Mouse (Mus musculus) cerebellum, adult 2 months (tissue): ENCODE data around the gene Frmd5. TPM values are rescaled to one million over a fixed set of nuclear protein-coding genes. Genes with fewer than 3 reads are reported as not detected.

Experiments used
- DNase-seq, 2 experiments: peaks; one replicate each; pipeline ENCODE4 v3.0.0; 2021
- H3K27ac ChIP-seq: fragments of 200-500 bp; 2 replicates; pipeline ENCODE4 v1.5.1; 2012; ENCODE audit warnings: low read length, control low read depth, inconsistent platforms; ENCODE audit not compliant: insufficient read depth
- H3K27me3 ChIP-seq: fragments of 200-500 bp; 2 replicates; pipeline ENCODE4 v1.6.1; 2012; ENCODE audit warnings: inconsistent platforms, mild to moderate bottlenecking, low read length, moderate library complexity; ENCODE audit not compliant: control insufficient read depth, insufficient read depth
- H3K4me1 ChIP-seq: fragments of 200-500 bp; 2 replicates; pipeline ENCODE4 v1.6.1; 2011; ENCODE audit warnings: low read length; ENCODE audit not compliant: control insufficient read depth, insufficient read depth
- H3K4me3 ChIP-seq: fragments of 200-500 bp; replicated peaks from 2 replicates; pipeline ENCODE3; 2011; ENCODE audit warnings: mild to moderate bottlenecking, low read depth, low read length, control low read depth; ENCODE audit not compliant: insufficient read depth
- CTCF ChIP-seq: fragments of 200-500 bp; IDR thresholded peaks from 2 replicates; pipeline ENCODE4 v1.5.1; 2011; ENCODE audit warnings: low read depth, mild to moderate bottlenecking, control low read depth, low read length, moderate library complexity, borderline replicate concordance; ENCODE audit not compliant: insufficient read depth
- POLR2A ChIP-seq: fragments of 200-500 bp; IDR thresholded peaks from 2 replicates; pipeline ENCODE4 v1.6.1; 2011; ENCODE audit warnings: low read length, control low read depth, borderline replicate concordance; ENCODE audit not compliant: insufficient read depth
- whole genome bisulfite sequencing: fragments of 180-500 bp; shearing (Covaris S2); methylation state at CpG from one replicate; pipeline ENCODE4 v1.1.7; 2018; 5-methylcytosine and 5-hydroxymethylcytosine counted together
- polyA plus RNA-seq: library from polyadenylated mRNA; depleted of rRNA; stranded (reverse); fragments of >200 nt; gene quantifications from 2 replicates; pipeline ENCODE4 v1.2.3, GENCODE M21; 2012

Gene Frmd5
- polyA plus RNA-seq, 1 experiment: 55.8 TPM

DNA sequence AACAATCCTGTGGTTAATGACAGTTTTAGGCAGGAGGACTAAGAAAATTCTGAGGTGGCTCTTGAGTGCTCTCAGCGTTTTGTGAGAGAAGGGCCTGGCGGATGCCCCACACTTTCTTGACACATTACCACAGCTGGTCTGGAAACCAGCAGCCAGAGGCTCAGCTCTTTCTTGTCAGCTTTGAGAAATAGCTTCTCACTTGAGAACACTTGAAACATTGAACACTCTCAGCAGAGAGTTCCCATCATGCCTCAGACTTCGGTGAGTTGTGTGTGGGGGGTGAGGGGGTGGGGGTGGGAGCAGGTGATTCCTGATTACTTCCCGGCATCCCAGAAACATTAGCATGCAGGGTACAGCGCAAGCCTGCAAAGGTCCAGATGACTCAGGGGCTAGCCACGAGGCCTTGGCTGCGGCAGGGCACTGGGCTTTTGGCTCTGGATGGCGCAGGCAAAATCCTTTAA, 231.1 kb downstream of the Frmd5 start:
- DNase-seq: no peak
- 70% methylated on average over 8 of the region's 8 CpGs for WGBS

DNA sequence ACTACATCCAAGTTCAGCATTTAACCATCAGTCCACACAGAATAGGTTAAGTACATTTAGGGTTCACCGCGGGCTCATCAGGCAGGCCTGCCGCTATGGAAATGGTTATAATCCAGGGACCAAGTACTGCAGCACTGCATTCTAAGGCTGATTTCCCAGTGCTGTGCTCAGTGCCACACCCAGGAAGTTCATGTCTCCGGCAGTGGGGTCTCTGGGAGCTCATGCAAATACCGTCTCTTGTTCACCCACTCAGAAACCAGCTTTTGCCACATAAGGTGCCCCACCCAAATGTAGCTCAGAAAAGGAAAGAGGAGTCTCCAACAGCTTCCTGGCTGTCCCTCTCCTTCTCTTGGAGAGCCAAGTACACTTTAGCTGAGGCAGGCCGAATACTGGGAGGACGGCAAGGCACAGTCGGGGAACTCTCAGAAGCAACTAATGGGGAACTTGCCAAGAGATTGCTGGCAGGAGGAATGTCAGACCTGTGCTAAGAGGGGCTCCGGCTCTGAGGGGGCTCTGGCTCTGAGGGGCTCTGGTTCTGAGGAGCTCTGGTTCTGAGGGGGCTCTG, 232.7 kb downstream of the Frmd5 start:
- Histone ChIP-seq H3K27ac (no peak overlapping the region), H3K4me1 (no peaks in the 10 kb centered on the region)
- no peak for TF ChIP-seq CTCF
- no peak for TF ChIP-seq POLR2A

More for the DNA sequence above, 231.1 kb downstream of the Frmd5 start:
- H3K27ac ChIP-seq: no peak overlapping the region
- no peaks in the 10 kb centered on the region for H3K4me1 ChIP-seq
- H3K4me3 ChIP-seq: no peak overlapping the region
- TF ChIP-seq CTCF: no peak
- no peak for TF ChIP-seq POLR2A
- H3K27me3 ChIP-seq: no peaks in the 10 kb centered on the region

DNA sequence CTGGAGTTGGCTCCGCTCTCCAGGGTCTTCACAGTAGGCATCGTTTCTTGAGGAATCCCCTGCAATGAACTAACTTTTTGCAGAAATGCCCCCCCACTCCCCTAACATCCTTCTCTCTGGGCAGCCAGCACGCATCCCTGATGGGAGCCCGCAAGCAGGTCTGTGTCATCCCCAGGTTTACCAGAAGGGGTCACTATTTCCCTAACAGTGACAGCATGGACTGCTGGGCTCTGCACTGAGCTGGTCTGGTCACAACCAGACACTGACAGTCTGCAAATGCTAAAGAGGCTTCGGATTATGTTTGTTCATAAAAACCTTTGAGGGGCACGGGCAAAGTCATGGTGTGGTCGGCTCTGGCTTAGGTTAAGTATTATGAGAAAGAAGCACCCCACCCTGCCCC, 235.1 kb downstream of the Frmd5 start:
- Histone ChIP-seq H3K4me1 (no peaks in the 10 kb centered on the region), H3K27ac (no peak overlapping the region), H3K4me3 (no peak overlapping the region), H3K27me3 (no peaks in the 10 kb centered on the region)
- peak; percentile 83 to 85 for DNase-seq
- TF ChIP-seq CTCF (peak; percentile 97), POLR2A (no peak)
- 12% methylated on average over 7 of the region's 7 CpGs for WGBS

More for the DNA sequence above, 232.7 kb downstream of the Frmd5 start:
- Histone ChIP-seq H3K4me3 (no peak overlapping the region), H3K27me3 (no peaks in the 10 kb centered on the region)
- 49% methylated on average over 9 of the region's 9 CpGs for WGBS
- DNase-seq: no peak

DNA sequence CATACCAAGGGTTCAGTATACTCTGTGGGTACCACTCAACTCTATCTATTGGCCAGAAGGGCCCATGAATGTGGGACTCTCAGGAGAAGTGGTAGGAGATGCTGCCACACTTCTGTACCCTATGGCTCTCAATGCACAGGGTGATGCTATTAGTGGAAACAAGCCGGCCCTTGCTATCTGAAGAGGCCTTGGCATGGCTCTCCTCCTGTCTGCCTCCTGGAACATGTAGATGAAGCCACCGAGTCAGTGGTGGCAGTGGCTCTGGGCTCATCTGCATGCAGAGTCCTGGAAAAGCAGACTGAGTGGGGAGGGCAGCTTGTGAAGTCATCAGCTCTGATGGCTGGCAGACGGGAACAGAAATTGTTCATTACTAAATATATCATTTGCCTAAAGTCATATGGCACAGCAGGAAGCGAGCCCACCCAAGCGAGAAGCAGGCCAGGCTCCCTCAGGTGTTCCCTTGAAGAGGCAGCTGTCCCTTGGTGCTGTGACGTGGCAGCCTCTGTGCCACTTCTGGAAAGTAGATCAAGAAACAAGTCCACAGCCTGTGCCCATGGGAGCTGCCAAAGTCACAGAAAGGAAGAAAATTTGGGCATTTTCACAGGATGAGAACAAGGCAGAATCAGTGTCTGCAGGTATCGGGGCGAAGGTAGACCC, 235.8 kb downstream of the Frmd5 start:
- H3K27ac ChIP-seq: no peak overlapping the region

DNA sequence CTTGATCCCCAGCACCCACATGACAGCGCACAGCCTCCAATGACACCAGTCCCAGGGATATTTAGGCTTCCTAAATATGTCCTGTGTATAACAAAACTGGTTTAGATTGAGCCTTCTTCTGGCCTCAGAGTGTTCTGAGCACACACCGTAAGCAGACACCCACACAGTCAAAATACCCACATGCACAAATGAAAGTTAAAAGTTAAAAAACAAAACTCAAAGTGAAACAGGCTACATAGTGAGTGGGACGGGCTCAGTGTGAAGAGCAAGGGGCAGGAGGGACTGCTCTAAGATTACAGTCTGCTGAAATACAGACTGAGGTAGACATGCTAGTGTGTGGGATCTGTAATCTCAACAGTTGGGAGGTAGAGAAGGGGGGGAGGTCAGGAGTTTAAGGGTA, 236.8 kb downstream of the Frmd5 start:
- H3K4me3 ChIP-seq: no peak overlapping the region
- H3K4me1 ChIP-seq: no peaks in the 10 kb centered on the region
- WGBS: 99% methylated on average over 3 of the region's 3 CpGs
- no peak for DNase-seq
- no peak overlapping the region for H3K27ac ChIP-seq
- TF ChIP-seq CTCF: no peak
- TF ChIP-seq POLR2A: no peak
- no peaks in the 10 kb centered on the region for H3K27me3 ChIP-seq

More for the DNA sequence above, 235.8 kb downstream of the Frmd5 start:
- 66% methylated on average over 8 of the region's 8 CpGs for WGBS
- Histone ChIP-seq H3K4me1 (no peaks in the 10 kb centered on the region), H3K27me3 (no peaks in the 10 kb centered on the region), H3K4me3 (no peak overlapping the region)
- TF ChIP-seq CTCF (no peak), POLR2A (no peak)
- DNase-seq: peak in 1 of 2 experiments; percentile 22

DNA sequence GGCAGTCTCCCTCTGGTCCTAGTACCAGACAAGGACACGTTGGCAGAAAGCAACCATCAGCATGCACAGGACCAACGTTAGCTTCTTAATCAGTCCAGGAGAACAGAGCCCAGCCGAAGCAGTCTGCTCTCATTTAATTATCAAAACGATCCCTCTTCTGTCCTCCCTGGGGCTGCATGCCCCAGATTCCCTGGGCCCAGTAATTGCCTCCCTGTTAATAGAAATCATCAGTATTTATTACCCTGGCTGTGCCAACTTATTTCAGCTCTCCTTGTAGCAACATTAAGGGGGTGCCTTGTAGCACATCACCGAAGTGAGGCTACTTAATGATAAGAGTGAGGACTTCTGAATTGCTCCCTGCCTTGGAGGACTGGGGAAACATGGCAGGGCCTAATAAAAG, 241.0 kb downstream of the Frmd5 start:
- no peaks in the 10 kb centered on the region for H3K27me3 ChIP-seq
- 56% methylated on average over 5 of the region's 5 CpGs for WGBS
- H3K4me1 ChIP-seq: no peaks in the 10 kb centered on the region
- H3K27ac ChIP-seq: no peak overlapping the region
- H3K4me3 ChIP-seq: no peak overlapping the region
- no peak for TF ChIP-seq CTCF
- no peak for TF ChIP-seq POLR2A
- no peak for DNase-seq

DNA sequence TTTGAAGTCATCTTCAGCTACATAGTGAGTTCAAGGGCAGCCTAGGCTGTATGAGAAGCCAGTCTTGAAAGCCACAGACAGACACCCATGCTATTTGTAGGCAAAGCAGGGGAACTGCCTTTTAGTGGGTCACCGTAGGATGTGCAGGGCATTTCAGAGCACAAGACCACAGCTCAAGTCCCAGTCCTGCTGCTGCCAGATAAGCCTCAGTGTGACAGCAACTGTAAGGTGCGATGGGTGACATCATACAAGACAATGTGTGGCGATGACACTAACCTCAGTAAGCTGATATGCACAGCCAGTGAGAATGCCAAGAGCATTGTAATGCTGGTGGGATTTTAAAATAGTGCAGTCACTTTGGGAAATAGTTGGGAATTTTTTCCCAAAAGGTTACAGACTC, 243.8 kb downstream of the Frmd5 start:
- Histone ChIP-seq H3K4me1 (no peaks in the 10 kb centered on the region), H3K4me3 (no peak overlapping the region), H3K27ac (no peak overlapping the region), H3K27me3 (no peaks in the 10 kb centered on the region)
- DNase-seq: no peak
- 95% methylated on average over 3 of the region's 3 CpGs for WGBS
- no peak for TF ChIP-seq POLR2A
- TF ChIP-seq CTCF: no peak

DNA sequence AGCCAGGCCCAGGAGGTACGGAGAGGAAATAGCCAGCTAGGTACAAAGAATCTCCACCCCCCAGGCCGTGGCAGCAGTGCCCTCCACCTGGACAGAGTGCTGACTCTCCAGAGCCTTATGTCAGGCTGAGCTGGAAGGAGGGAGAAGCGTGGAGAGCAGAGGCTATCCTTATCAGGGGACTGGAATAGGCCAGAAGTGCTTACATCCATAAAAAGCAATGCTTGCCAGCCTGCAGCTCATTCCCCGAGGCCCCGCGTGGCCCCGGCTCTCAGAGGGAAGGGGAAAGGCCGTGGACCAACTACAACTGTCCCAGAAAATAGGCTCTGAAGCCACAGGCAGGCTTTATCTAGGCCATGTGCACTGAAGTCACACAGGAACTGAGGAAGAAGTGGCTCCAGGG, 255.6 kb downstream of the Frmd5 start:
- Histone ChIP-seq H3K4me3 (no peak overlapping the region), H3K27ac (no peak overlapping the region), H3K27me3 (no peaks in the 10 kb centered on the region), H3K4me1 (no peaks in the 10 kb centered on the region)
- peak in 1 of 2 experiments; percentile 20 for DNase-seq
- TF ChIP-seq CTCF (no peak), POLR2A (no peak)
- WGBS: 73% methylated on average over 8 of the region's 8 CpGs
